Comparison of ENCODE assay signal across 10 mouse cellular contexts in the genomic region with DNA sequence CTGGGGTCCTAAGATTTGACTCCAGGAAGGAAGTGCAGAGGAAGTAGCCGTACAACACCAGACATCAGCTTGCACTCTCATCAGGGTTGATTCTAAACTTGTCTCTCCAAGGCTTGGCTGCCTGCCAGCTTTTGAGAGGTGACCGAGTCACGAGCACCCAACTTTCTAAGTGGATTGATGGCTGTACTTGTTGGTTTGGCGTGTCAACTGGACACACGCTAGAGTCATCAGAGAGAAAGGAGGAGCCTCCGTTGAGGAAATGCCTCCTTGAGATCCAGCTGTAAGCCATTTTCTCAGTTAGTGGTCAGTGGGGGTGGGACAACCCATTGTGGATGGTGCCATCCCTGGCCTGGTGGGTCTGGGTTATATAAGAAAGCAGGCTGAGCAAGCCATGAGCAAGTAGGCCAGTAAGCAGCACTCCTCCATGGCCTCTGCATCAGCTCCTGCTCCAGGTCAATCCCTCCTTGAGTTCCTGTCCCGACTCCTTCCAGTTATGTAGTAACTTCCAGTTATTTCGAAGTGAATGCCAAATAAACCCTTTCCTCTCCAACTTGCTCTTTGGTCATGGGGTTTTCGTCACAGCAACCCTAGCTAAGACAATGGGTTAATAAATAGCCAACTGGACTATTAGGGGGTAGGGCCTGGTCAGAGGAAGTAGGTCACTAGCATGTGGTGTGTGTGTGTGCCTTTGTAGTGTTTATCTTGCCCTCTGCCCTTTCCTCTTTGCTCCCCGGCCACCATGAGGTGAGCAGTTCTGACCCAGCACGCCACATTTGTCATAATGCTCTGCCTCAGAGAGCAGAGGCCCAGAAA. TPM values are rescaled to one million over a fixed set of nuclear protein-coding genes. Genes with fewer than 3 reads are reported as not detected.
DNase-seq lines count a peak whose midpoint lies in the region; ATAC-seq and TF ChIP-seq lines count a peak whose summit lies in the region.
"Had no signal": no experiment of that assay in that cellular context is flagged by ENCODE, and none has a peak within 500 bp of the region (broad histone marks: within the 10 kb centered on the region; RNA-seq: fewer than 3 reads in every experiment).

No protein-coding gene starts in this region.

- no peaks in the 10 kb centered on the region for H3K27me3 ChIP-seq in heart, embryonic 11.5 days (ENCODE audit: control insufficient read depth, insufficient read depth, low read length)
- H3K27me3 ChIP-seq in kidney, postnatal 0 days (ENCODE audit: insufficient read depth, low read length), result no peaks in the 10 kb centered on the region
- H3K27me3 ChIP-seq in hindbrain, embryonic 13.5 days, result no peaks in the 10 kb centered on the region

- intact Hi-C loops in left cerebral cortex, postnatal 14 days (cut with DNase I), result no loop called here

- H3K9ac ChIP-seq in heart, embryonic 11.5 days (ENCODE audit: low read depth, low read length), result no peak overlapping the region
- no peak overlapping the region for H3K9ac ChIP-seq in kidney, postnatal 0 days (ENCODE audit: low read depth, low read length)
- H3K9ac ChIP-seq in hindbrain, embryonic 13.5 days, result no peak overlapping the region

- peaks cover 11% of the 10 kb centered on the region for H3K4me1 ChIP-seq in heart, embryonic 11.5 days (ENCODE audit: control insufficient read depth, insufficient read depth, low read length)
- H3K4me1 ChIP-seq in kidney, postnatal 0 days (replicated peaks; ENCODE audit: insufficient read depth, low read length), result peaks cover 27% of the 10 kb centered on the region; the same call in 1 of the 2 replicates
- no peaks in the 10 kb centered on the region for H3K4me1 ChIP-seq in hindbrain, embryonic 13.5 days (replicated peaks)

- H3K4me3 ChIP-seq in heart, embryonic 11.5 days (ENCODE audit: low read depth, low read length), result no peak overlapping the region
- no peak overlapping the region for H3K4me3 ChIP-seq in kidney, postnatal 0 days (replicated peaks; ENCODE audit: low read depth, low read length)
- H3K4me3 ChIP-seq in hindbrain, embryonic 13.5 days, result no peak overlapping the region

- H3K4me2 ChIP-seq in heart, embryonic 11.5 days, result no peak overlapping the region
- no peak overlapping the region for H3K4me2 ChIP-seq in kidney, postnatal 0 days (ENCODE audit: low read length)
- H3K4me2 ChIP-seq in hindbrain, embryonic 13.5 days, result no peak overlapping the region

- 51% methylated on average over 11 of the region's 11 CpGs for WGBS in heart, embryonic 11.5 days (ENCODE audit: insufficient replicate concordance)
- 43% methylated on average over 11 of the region's 11 CpGs for WGBS in kidney, postnatal 0 days
- 78% methylated on average over 11 of the region's 11 CpGs for WGBS in hindbrain, embryonic 13.5 days

- DNase-seq in left cerebral cortex, postnatal 14 days (ENCODE audit: low spot score in 2 of 2), result peak; percentile 13 to 34
- no peak for DNase-seq in left cerebral cortex, adult 11 months (ENCODE audit: low spot score)
- peak; percentile 42 for DNase-seq in kidney, postnatal 0 days (ENCODE audit: low spot score)
- peak; percentile 69 for DNase-seq in lung, postnatal 36 days
- DNase-seq in ovary, postnatal 14 days (ENCODE audit: low spot score), result no peak
- no peak for DNase-seq in thymus, adult 18-20 months
- DNase-seq: cerebellum, adult 2 months had no signal

- no peaks in the 10 kb centered on the region for H3K36me3 ChIP-seq in heart, embryonic 11.5 days (ENCODE audit: control insufficient read depth, insufficient read depth, low read length)
- no peaks in the 10 kb centered on the region for H3K36me3 ChIP-seq in kidney, postnatal 0 days (ENCODE audit: insufficient read depth, low read length)
- H3K36me3 ChIP-seq in hindbrain, embryonic 13.5 days, result no peaks in the 10 kb centered on the region
- H3K36me3 ChIP-seq: G1E had no signal

- TF ChIP-seq CTCF in kidney, postnatal 0 days (IDR thresholded peaks at IDR 0.05; ENCODE audit: low read depth), result no peak

- no peak overlapping the region for H3K27ac ChIP-seq in heart, embryonic 11.5 days (ENCODE audit: low read depth, low read length)
- H3K27ac ChIP-seq in kidney, postnatal 0 days, result peak overlapping the region; percentile 47; the same call in 1 of the 2 replicates
- H3K27ac ChIP-seq in hindbrain, embryonic 13.5 days, result no peak overlapping the region

- no peaks in the 10 kb centered on the region for H3K9me3 ChIP-seq in heart, embryonic 11.5 days (replicated peaks; ENCODE audit: control insufficient read depth, low read length)
- no peaks in the 10 kb centered on the region for H3K9me3 ChIP-seq in kidney, postnatal 0 days (replicated peaks; ENCODE audit: low read length)
- H3K9me3 ChIP-seq in hindbrain, embryonic 13.5 days, result no peaks in the 10 kb centered on the region

- 0 out of 2 replicates have a peak, but pooled peaks have one; percentile 24 for ATAC-seq in heart, embryonic 11.5 days (replicated peaks; ENCODE audit: insufficient number of reproducible peaks, low FRiP score, low TSS enrichment)
- peak; percentile 91 for ATAC-seq in kidney, postnatal 0 days (replicated peaks; ENCODE audit: low FRiP score, low read depth)
- no peak for ATAC-seq in hindbrain, embryonic 13.5 days (ENCODE audit: low FRiP score)

RNA-seq across cellular contexts. Expression of a gene that starts 21.1 kb away (rescaled TPM):
- total RNA-seq in left cerebral cortex, postnatal 14 days (2021), result 10 to 100 TPM; 60.5 to 61.7 TPM
- polyA plus RNA-seq in heart, embryonic 11.5 days (2014; fragmentation: Nextera tagmentation; extraction: Ambion mirVana), result 70.9 and 80.8 TPM in 2 replicates
- 271 and 278 TPM in 2 replicates for polyA plus RNA-seq in kidney, postnatal 0 days (2015; fragmentation: Nextera tagmentation; extraction: Ambion mirVana)
- 57.8 and 63.4 TPM in 2 replicates for polyA plus RNA-seq in hindbrain, embryonic 13.5 days (2015; fragmentation: Nextera tagmentation; extraction: Ambion mirVana)
- total RNA-seq: G1E had no signal
- polyA plus RNA-seq: G1E had no signal

RNA-seq across cellular contexts. Expression of a gene that starts 30.9 kb away (rescaled TPM):
- 10 to 100 TPM; 25.5 to 31.3 TPM for total RNA-seq in left cerebral cortex, postnatal 14 days (2021)
- polyA plus RNA-seq in heart, embryonic 11.5 days (2014; fragmentation: Nextera tagmentation; extraction: Ambion mirVana), result 31.2 and 32.2 TPM in 2 replicates
- 4.5 and 5.1 TPM in 2 replicates for polyA plus RNA-seq in kidney, postnatal 0 days (2015; fragmentation: Nextera tagmentation; extraction: Ambion mirVana)
- polyA plus RNA-seq in hindbrain, embryonic 13.5 days (2015; fragmentation: Nextera tagmentation; extraction: Ambion mirVana), result 8.0 and 11.3 TPM in 2 replicates

Comparison
In these comparisons a context has a peak if more than half of its experiments do, and no peak if none do; other contexts are left out.
1. DNase-seq: peak in left cerebral cortex, postnatal 14 days (2 of 2), kidney, postnatal 0 days (single experiment) and lung, postnatal 36 days (single experiment); none in left cerebral cortex, adult 11 months (single experiment), ovary, postnatal 14 days (single experiment) and thymus, adult 18-20 months (0 of 2).